Mouse (Mus musculus) stomach, embryonic 14.5 days (tissue): Measurements from ENCODE around the gene Olfr9. TPM values are rescaled to one million over a fixed set of nuclear protein-coding genes. Genes with fewer than 3 reads are reported as not detected.

ENCODE experiments used
- ATAC-seq: fragments of 200-750 bp; cut with Nextera tagmentation; 2 replicates; pipeline ENCODE4 v1.8.0; 2017; ENCODE audit warnings: low read depth, moderate TSS enrichment; ENCODE audit not compliant: insufficient number of reproducible peaks, insufficient read depth, low FRiP score
- H3K27ac ChIP-seq: fragments of 300-500 bp; sonication (generic); 2 replicates; pipeline ENCODE4 v1.5.1; 2014; ENCODE audit warnings: mild to moderate bottlenecking, low read length, moderate library complexity, mixed read lengths
- H3K27me3 ChIP-seq: fragments of 300-500 bp; sonication (generic); 2 replicates; pipeline ENCODE4 v1.6.1; 2014; ENCODE audit warnings: low read length, control low read depth, mixed read lengths; ENCODE audit not compliant: control insufficient read depth, insufficient read depth
- H3K36me3 ChIP-seq: fragments of 300-500 bp; sonication (generic); 2 replicates; pipeline ENCODE4 v1.6.1; 2014; ENCODE audit warnings: mild to moderate bottlenecking, control low read depth, low read length, moderate library complexity, mixed read lengths; ENCODE audit not compliant: control insufficient read depth, insufficient read depth
- H3K4me1 ChIP-seq: fragments of 300-500 bp; sonication (generic); 2 replicates; pipeline ENCODE4 v1.6.1; 2014; ENCODE audit warnings: low read length, control low read depth, mixed read lengths; ENCODE audit not compliant: control insufficient read depth, insufficient read depth
- H3K4me2 ChIP-seq: fragments of 300-500 bp; sonication (generic); replicated peaks from 2 replicates; pipeline ENCODE4 v1.6.1; 2014; ENCODE audit warnings: low read depth, low read length, control low read depth
- H3K4me3 ChIP-seq: fragments of 300-500 bp; sonication (generic); 2 replicates; pipeline ENCODE4 v1.5.1; 2014; ENCODE audit warnings: low read depth, low read length, control low read depth
- H3K9ac ChIP-seq: fragments of 300-500 bp; sonication (generic); replicated peaks from 2 replicates; pipeline ENCODE4 v1.6.1; 2014; ENCODE audit warnings: low read depth, mild to moderate bottlenecking, control low read depth, low read length, moderate library complexity, mixed read lengths
- H3K9me3 ChIP-seq: fragments of 300-500 bp; sonication (generic); 2 replicates; pipeline ENCODE4 v1.6.1; 2016; ENCODE audit warnings: low read depth, low read length, control low read depth; ENCODE audit not compliant: control insufficient read depth
- WGBS: fragments of 180-500 bp; shearing (Covaris S2); extraction: QIAGEN DNeasy Blood & Tissue Kit; methylation state at CpG from one replicate; pipeline ENCODE4 v1.1.7; 2014; 5-methylcytosine and 5-hydroxymethylcytosine counted together
- polyA plus RNA-seq: library from polyadenylated mRNA; unstranded; fragments of >200 nt; fragmentation: Nextera tagmentation; extraction: Ambion mirVana; gene quantifications from 2 replicates; pipeline ENCODE4 v1.2.1, GENCODE M21; 2014

Gene Olfr9
- polyA plus RNA-seq, 1 experiment from 2014 or later = not detected

DNA sequence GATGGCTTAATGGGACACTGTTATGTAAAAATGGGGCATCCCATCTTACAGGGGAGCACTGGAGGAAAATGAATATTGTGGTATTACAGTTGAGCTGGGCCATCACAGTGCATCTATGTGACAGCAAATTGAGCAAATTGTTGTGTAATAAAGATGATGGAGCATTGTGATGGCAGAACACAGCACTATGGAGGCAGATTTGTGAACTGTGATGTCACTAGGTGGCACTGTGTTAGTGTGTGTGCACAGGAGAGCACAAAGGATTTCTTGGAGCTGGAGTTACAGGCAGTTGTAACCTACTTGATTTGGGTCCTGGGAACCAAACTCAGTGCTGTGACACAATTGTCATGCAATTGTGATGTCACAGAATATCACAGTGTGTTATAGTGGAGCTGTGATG is 34.1 kb downstream of the Olfr9 start:
- ATAC-seq = peak; percentile 33; the same call in 1 of the 2 replicates
- Histone ChIP-seq H3K36me3 (no peaks in the 10 kb centered on the region), H3K4me2 (no peak overlapping the region), H3K4me1 (no peaks in the 10 kb centered on the region), H3K4me3 (no peak overlapping the region), H3K27ac (no peak overlapping the region), H3K27me3 (no peaks in the 10 kb centered on the region), H3K9me3 (no peaks in the 10 kb centered on the region), H3K9ac (no peak overlapping the region)

DNA sequence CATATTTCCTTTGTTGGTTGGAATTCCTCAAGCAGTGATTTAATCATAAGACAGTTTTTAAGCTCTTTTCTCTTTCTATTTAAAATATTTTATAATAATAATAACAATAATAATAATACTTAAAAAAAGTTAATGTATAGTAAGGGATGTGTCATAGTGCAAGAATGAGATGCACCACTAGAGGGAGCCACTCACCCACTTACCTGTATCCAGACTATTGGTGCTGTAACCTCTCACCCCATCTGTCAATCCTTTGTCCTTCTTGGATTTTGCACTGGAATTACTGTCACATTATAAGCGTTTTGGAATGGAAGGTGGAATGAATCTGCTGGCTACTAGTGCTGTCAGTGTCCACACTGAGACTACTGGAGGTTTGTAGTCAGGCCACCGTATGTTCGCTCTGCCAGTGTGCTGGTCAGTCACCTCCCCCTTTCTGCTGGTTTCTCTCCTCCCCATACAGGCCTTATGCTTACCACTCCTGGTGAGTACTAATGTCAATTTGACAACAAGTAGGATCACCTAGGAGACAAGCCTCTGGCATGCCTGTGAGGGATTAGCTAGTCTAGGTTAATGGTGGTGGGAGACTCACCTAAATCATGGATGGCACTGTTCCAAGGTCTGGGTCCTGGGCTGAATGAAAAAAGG is 36.9 kb downstream of the Olfr9 start:
- no peak for ATAC-seq
- Histone ChIP-seq H3K4me2 (no peak overlapping the region), H3K27ac (no peak overlapping the region), H3K4me1 (no peaks in the 10 kb centered on the region), H3K9me3 (no peaks in the 10 kb centered on the region), H3K4me3 (no peak overlapping the region), H3K27me3 (no peaks in the 10 kb centered on the region), H3K9ac (no peak overlapping the region), H3K36me3 (no peaks in the 10 kb centered on the region)
- WGBS = 57% methylated on average over 3 of the region's 3 CpGs

DNA sequence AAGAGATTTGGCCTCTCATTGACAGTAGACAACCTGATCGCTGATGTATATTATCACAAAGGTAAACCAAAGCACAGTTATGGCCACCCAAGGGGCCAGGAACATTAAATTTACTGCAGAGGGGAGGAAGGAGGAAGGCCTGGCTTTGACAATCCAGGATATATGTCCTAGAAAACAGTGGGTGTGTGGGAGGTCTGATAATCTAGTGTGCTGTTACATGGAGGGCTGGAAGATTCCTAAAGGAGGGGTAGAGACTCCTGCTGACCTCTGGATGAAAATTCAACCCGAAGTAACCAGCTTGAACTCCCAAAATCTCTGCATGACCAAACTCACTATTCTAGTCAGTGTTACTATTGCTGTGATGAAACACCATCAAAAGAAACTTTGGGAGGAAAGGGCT is 39.1 kb downstream of the Olfr9 start:
- H3K27me3 ChIP-seq = no peaks in the 10 kb centered on the region

DNA sequence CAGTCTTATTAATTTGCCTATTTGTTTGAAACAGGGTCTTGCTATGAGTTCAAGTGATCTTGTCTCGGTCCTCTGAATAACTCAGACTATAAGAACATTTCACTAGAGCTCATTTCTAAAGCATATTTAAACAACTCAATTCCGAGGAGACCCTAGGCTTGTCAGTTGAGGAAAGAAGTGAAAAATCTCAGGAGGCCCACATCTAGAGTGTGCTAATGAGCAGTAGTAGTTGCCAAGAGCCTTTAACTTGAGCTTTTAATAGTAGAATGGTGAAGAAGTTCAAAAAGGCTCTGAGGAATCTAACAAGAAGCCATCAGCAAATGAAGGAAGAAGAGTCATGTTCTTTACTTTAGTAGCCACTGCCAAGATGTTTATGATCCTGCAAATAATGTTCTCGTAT is 50.6 kb downstream of the Olfr9 start, which contains the start of gene Olfr764-ps1:
TSS of gene Olfr764-ps1 (minus strand) at position 101 of the 400 bp plus-strand sequence.
- ATAC-seq = no peak
- Histone ChIP-seq H3K27ac (no peak within 1 kb of the TSS), H3K9ac (no peak within 1 kb of the TSS), H3K4me3 (no peak within 1 kb of the TSS), H3K4me1 (no peaks in the 10 kb centered on the region), H3K27me3 (no peaks in the 10 kb centered on the region), H3K36me3 (no peaks in the 10 kb centered on the region), H3K9me3 (no peaks in the 10 kb centered on the region), H3K4me2 (no peak within 1 kb of the TSS)
- 77% methylated on average over 3 of the region's 3 CpGs for WGBS

More for the DNA sequence above, 39.1 kb downstream of the Olfr9 start:
- no peak overlapping the region for H3K27ac ChIP-seq
- WGBS = 67% methylated on average over 2 of the region's 2 CpGs
- no peak overlapping the region for H3K4me2 ChIP-seq
- H3K9me3 ChIP-seq = no peaks in the 10 kb centered on the region
- no peaks in the 10 kb centered on the region for H3K4me1 ChIP-seq
- H3K9ac ChIP-seq = no peak overlapping the region
- no peaks in the 10 kb centered on the region for H3K36me3 ChIP-seq
- no peak for ATAC-seq
- H3K4me3 ChIP-seq = no peak overlapping the region

Other genes with a start within 250 kb of the Olfr9 start
- gene Dgka, start 244.6 kb upstream of the Olfr9 start, polyA plus RNA-seq = 17.5 and 17.9 TPM in 2 replicates
- gene Pym1, start 241.5 kb upstream of the Olfr9 start, polyA plus RNA-seq = 37.2 and 38.7 TPM in 2 replicates
- gene Mmp19, start 198.5 kb upstream of the Olfr9 start, polyA plus RNA-seq = 0.78 and 1.2 TPM in 2 replicates
- 40.0 and 40.2 TPM in 2 replicates for gene Dnajc14, start 185.4 kb upstream of the Olfr9 start, polyA plus RNA-seq
- gene Tmem198b, start 185.1 kb upstream of the Olfr9 start, polyA plus RNA-seq = 17.2 and 19.3 TPM in 2 replicates
- gene Sarnp, start 172.1 kb upstream of the Olfr9 start, polyA plus RNA-seq = 204 and 209 TPM in 2 replicates
- 69.6 and 76.6 TPM in 2 replicates for gene Ormdl2, start 167.8 kb upstream of the Olfr9 start, polyA plus RNA-seq
- gene Gdf11, start 97.7 kb upstream of the Olfr9 start, polyA plus RNA-seq = 4.2 and 4.6 TPM in 2 replicates
- 663 and 664 TPM in 2 replicates for gene Cd63, start 88.4 kb upstream of the Olfr9 start, polyA plus RNA-seq
- 14.9 and 17.1 TPM in 2 replicates for gene Rdh5, start 66.5 kb upstream of the Olfr9 start, polyA plus RNA-seq
- 222 and 236 TPM in 2 replicates for gene Bloc1s1, start 65.4 kb upstream of the Olfr9 start, polyA plus RNA-seq
- 2.6 and 4.4 TPM in 2 replicates for gene Itga7, start 55.6 kb upstream of the Olfr9 start, polyA plus RNA-seq
- 0.35 TPM in 1 of 2 replicates, not detected in the other for gene Mettl7b, start 28.4 kb upstream of the Olfr9 start, polyA plus RNA-seq
- gene Olfr763, start 21.4 kb downstream of the Olfr9 start, polyA plus RNA-seq = not detected in 2 replicates
- not detected in 2 replicates for gene Olfr764-ps1, start 50.5 kb downstream of the Olfr9 start, polyA plus RNA-seq
- gene Olfr765, start 60.6 kb downstream of the Olfr9 start, polyA plus RNA-seq = not detected in 2 replicates
- gene Olfr766-ps1, start 79.5 kb downstream of the Olfr9 start, polyA plus RNA-seq = not detected in 2 replicates
- not detected in 2 replicates for gene Olfr767, start 93.5 kb downstream of the Olfr9 start, polyA plus RNA-seq
- not detected in 2 replicates for gene Olfr768, start 109.9 kb downstream of the Olfr9 start, polyA plus RNA-seq
- not detected in 2 replicates for gene Olfr769, start 128.4 kb downstream of the Olfr9 start, polyA plus RNA-seq
- not detected in 2 replicates for gene Olfr770, start 149.6 kb downstream of the Olfr9 start, polyA plus RNA-seq
- gene Olfr771, start 175.3 kb downstream of the Olfr9 start, polyA plus RNA-seq = not detected in 2 replicates
- gene Olfr772, start 188.5 kb downstream of the Olfr9 start, polyA plus RNA-seq = not detected in 2 replicates
- not detected in 2 replicates for gene Olfr773, start 198.0 kb downstream of the Olfr9 start, polyA plus RNA-seq
- not detected in 2 replicates for gene Olfr774, start 246.8 kb downstream of the Olfr9 start, polyA plus RNA-seq